Mouse (Mus musculus) adrenal gland, adult 18-20 months (tissue): ENCODE measurements at regions not wholly inside any gene's neighbourhood (a gene's known extent, or its start where the extent isn't known, plus 50 kb on each side); places are given as distances from the start of the nearest gene placed in this dataset.

ENCODE experiments used
- DNase-seq, 2 experiments: peaks; one replicate each; pipeline ENCODE4 v3.0.0; 2021 to 2022; ENCODE audit warnings: low spot score in 2 of 2

- DNase-seq: no peak
Measured at GRCm38 (mm10) chr17:76205082-76205481, 653.3 kb upstream of the Fam98a start.

- no peak for DNase-seq
Measured at GRCm38 (mm10) chr17:76184813-76185212, 633.1 kb upstream of the Fam98a start.

GRCm38 (mm10) chr17:76136660-76137495 lies 585.1 kb upstream of the Fam98a start:
- no peak for DNase-seq

GRCm38 (mm10) chr17:76134030-76134429 lies 582.3 kb upstream of the Fam98a start:
- DNase-seq: no peak

- no peak for DNase-seq
Measured at GRCm38 (mm10) chr17:76125260-76125659, 573.5 kb upstream of the Fam98a start.

- DNase-seq: no peak
Measured at GRCm38 (mm10) chr17:76111315-76112195, 559.8 kb upstream of the Fam98a start.

- DNase-seq: no peak
Measured at GRCm38 (mm10) chr17:76110856-76111255, 559.1 kb upstream of the Fam98a start.

GRCm38 (mm10) chr17:76083536-76083935 lies 531.8 kb upstream of the Fam98a start:
- no peak for DNase-seq

- no peak for DNase-seq
Measured at GRCm38 (mm10) chr17:76081780-76082179, 530.0 kb upstream of the Fam98a start.

- no peak for DNase-seq
Measured at GRCm38 (mm10) chr17:76046438-76046837, 494.7 kb upstream of the Fam98a start.

GRCm38 (mm10) chr17:76032710-76033109 lies 481.0 kb upstream of the Fam98a start:
- no peak for DNase-seq

- DNase-seq: no peak
Measured at GRCm38 (mm10) chr17:76008011-76008410, 456.3 kb upstream of the Fam98a start.

GRCm38 (mm10) chr17:76002836-76003235 lies 451.1 kb upstream of the Fam98a start:
- DNase-seq: no peak

- DNase-seq: no peak
Measured at GRCm38 (mm10) chr17:75961371-75961770, 409.6 kb upstream of the Fam98a start.

- no peak for DNase-seq
Measured at GRCm38 (mm10) chr17:75936686-75937380, 385.1 kb upstream of the Fam98a start.

- peak in 1 of 2 experiments; percentile 5 for DNase-seq
Measured at GRCm38 (mm10) chr17:75931022-75931421, 379.3 kb upstream of the Fam98a start.

GRCm38 (mm10) chr17:75920240-75920639 lies 368.5 kb upstream of the Fam98a start:
- no peak for DNase-seq

- no peak for DNase-seq
Measured at GRCm38 (mm10) chr17:75917020-75917419, 365.3 kb upstream of the Fam98a start.

GRCm38 (mm10) chr17:75916590-75916989 lies 364.8 kb upstream of the Fam98a start:
- DNase-seq: no peak

- DNase-seq: no peak
Measured at GRCm38 (mm10) chr17:75915256-75915655, 363.5 kb upstream of the Fam98a start.

GRCm38 (mm10) chr17:75907085-75907484 lies 355.3 kb upstream of the Fam98a start:
- DNase-seq: no peak
